Mouse (Mus musculus) liver, embryonic 16.5 days (tissue): ENCODE data around the gene Sh2d4b. TPM values are rescaled to one million over a fixed set of nuclear protein-coding genes. Genes with fewer than 3 reads are reported as not detected.

Source experiments
- ATAC-seq: fragments of 200-750 bp; cut with Nextera tagmentation; 2 replicates; pipeline ENCODE4 v1.8.0; 2017; ENCODE audit warnings: low read depth, mild to moderate bottlenecking, moderate number of reproducible peaks, moderate library complexity
- H3K27ac ChIP-seq: fragments of 300-500 bp; sonication (generic); 2 replicates; pipeline ENCODE4 v1.5.1; 2014; ENCODE audit warnings: mild to moderate bottlenecking, low read length
- H3K27me3 ChIP-seq: fragments of 300-500 bp; sonication (generic); 2 replicates; pipeline ENCODE4 v1.6.1; 2014; ENCODE audit warnings: low read depth, low read length, mixed read lengths; ENCODE audit not compliant: control insufficient read depth, insufficient read depth
- H3K36me3 ChIP-seq: fragments of 300-500 bp; sonication (generic); 2 replicates; pipeline ENCODE4 v1.6.1; 2014; ENCODE audit warnings: mild to moderate bottlenecking; ENCODE audit not compliant: control insufficient read depth, insufficient read depth
- H3K4me1 ChIP-seq: fragments of 300-500 bp; sonication (generic); 2 replicates; pipeline ENCODE4 v1.6.1; 2014; ENCODE audit warnings: low read depth, low read length, mixed read lengths; ENCODE audit not compliant: control insufficient read depth
- H3K4me2 ChIP-seq: fragments of 300-500 bp; sonication (generic); 2 replicates; pipeline ENCODE4 v1.6.1; 2014; ENCODE audit warnings: low read depth, low read length, mixed read lengths
- H3K4me3 ChIP-seq: fragments of 300-500 bp; sonication (generic); 2 replicates; pipeline ENCODE4 v1.5.1; 2014; ENCODE audit warnings: low read depth, mild to moderate bottlenecking, low read length
- H3K9ac ChIP-seq: fragments of 300-500 bp; sonication (generic); 2 replicates; pipeline ENCODE4 v1.6.1; 2014; ENCODE audit warnings: low read depth, low read length
- H3K9me3 ChIP-seq: fragments of 300-500 bp; sonication (generic); replicated peaks from 2 replicates; pipeline ENCODE4 v1.6.1; 2016; ENCODE audit warnings: low read length; ENCODE audit not compliant: control insufficient read depth
- WGBS: fragments of 180-500 bp; shearing (Covaris S2); extraction: QIAGEN DNeasy Blood & Tissue Kit; methylation state at CpG from one replicate; pipeline ENCODE4 v1.1.7; 2014; ENCODE audit not compliant: insufficient replicate concordance; 5-methylcytosine and 5-hydroxymethylcytosine counted together
- polyA plus RNA-seq: library from polyadenylated mRNA; unstranded; fragments of >200 nt; fragmentation: Nextera tagmentation; extraction: Ambion mirVana; gene quantifications from 2 replicates; pipeline ENCODE4 v1.2.1, GENCODE M21; 2015

Gene Sh2d4b
- polyA plus RNA-seq, 1 experiment from 2014 or later = 0.05 TPM

DNA sequence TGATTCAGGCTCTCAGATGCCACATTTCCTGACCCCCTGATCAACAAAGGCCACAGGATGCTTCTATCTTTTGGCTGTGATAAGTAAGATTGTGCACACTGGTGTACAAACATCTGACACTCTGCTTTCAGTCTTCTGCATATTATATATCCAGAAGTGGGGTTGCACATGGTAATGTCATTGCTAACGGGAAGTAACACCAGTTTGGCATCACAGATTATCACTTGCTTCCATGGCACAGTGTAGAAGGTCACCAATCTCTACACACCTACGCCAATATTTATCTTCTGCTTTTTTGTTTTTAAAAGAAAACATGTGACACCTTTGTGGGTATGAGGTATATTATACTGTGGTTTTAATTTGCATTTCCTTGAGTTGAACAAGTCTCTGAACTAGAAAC lies 36.9 kb upstream of the Sh2d4b start:
- Histone ChIP-seq H3K4me2 (no peak overlapping the region), H3K36me3 (no peaks in the 10 kb centered on the region), H3K27ac (no peak overlapping the region), H3K4me1 (peaks cover 61% of the 10 kb centered on the region), H3K27me3 (no peaks in the 10 kb centered on the region), H3K4me3 (no peak overlapping the region), H3K9me3 (no peaks in the 10 kb centered on the region), H3K9ac (no peak overlapping the region)
- ATAC-seq = no peak
- 55% methylated on average over 2 of the region's 2 CpGs for WGBS

DNA sequence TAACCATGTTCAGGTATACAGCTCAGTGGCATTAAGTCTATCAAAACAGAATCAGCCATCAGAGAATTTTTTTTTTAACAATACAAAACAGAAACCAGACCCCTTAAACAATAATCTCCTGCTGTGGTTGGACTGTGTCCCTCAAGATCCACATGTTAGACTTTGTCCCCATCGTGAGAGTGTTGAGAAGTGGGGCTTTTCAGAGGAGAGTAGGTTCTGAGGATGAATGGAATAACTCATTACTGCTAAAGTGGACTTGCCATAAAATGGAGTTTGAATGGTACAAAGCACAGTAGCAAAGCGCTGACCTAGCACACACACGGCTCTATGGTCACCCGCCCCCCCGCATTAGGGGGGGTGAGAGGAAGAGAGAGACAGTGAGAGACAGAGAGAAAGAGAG lies 35.8 kb upstream of the Sh2d4b start:
- no peak overlapping the region for H3K9ac ChIP-seq

DNA sequence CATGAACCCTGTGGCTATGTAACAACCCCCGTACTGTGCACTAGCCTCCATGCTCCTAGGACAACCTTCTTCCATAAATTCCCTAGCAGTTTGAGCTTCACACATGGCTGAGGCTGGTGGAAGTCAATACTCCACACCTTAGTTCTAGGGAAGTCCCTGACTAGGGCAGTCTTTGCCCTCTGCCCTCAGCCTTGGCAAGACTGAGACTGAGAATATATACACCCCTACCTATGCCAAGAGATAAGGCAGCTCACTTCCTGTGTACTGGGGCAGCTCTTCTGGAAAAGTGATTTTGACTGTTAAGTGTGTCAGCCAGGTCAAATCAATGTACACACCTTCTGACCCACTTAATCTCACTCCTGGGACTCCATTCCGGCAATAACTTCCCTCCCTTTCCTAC lies 34.0 kb upstream of the Sh2d4b start:
- H3K4me2 ChIP-seq = no peak overlapping the region
- H3K9me3 ChIP-seq = no peaks in the 10 kb centered on the region
- peak overlapping the region; percentile 19; the same call in 1 of the 2 replicates for H3K27ac ChIP-seq
- H3K9ac ChIP-seq = no peak overlapping the region
- peaks cover 49% of the 10 kb centered on the region for H3K4me1 ChIP-seq
- 26% methylated on average over 2 of the region's 2 CpGs for WGBS
- ATAC-seq = 0 out of 2 replicates have a peak, but pooled peaks have one; percentile 10
- no peaks in the 10 kb centered on the region for H3K27me3 ChIP-seq
- H3K4me3 ChIP-seq = no peak overlapping the region
- no peaks in the 10 kb centered on the region for H3K36me3 ChIP-seq

More for the DNA sequence above, 35.8 kb upstream of the Sh2d4b start:
- WGBS = 59% methylated on average over 5 of the region's 5 CpGs
- Histone ChIP-seq H3K4me2 (no peak overlapping the region), H3K36me3 (no peaks in the 10 kb centered on the region), H3K27ac (no peak overlapping the region), H3K9me3 (no peaks in the 10 kb centered on the region), H3K4me3 (no peak overlapping the region), H3K27me3 (no peaks in the 10 kb centered on the region), H3K4me1 (peaks cover 63% of the 10 kb centered on the region)
- no peak for ATAC-seq

DNA sequence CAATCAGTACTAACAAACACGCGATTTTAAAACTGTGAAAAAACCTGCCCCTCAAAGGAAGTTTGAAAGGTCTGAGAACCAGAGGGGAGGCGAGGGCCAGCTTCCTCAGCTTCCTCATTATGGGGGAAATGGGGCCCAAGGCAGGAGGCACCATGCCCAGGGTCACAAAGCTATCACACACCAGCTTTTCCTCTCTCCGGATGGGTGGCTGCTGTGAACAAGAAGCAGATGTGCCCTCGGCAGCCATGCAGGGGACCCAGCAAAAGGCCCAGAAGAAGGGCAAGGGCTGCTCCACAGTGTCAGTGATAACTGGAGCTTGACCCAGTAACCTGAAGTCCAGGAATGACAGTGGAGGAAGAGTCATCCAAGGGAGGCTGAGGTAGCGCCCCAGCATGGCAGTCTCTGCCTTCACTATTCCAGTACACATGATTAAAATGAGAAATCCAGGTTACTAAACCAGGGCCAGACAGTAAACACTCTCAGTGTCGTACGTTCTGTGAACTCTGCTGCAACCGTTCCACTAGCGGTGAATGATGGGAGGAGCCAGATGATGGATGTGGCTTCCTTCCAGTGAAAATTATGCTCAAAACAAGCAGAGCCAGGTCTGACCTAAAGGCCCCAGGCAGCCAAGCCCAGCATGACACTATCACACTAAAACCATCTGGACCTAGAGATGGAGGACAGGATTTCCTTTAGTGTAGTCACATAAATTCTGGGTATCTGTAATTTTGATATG lies 31.5 kb upstream of the Sh2d4b start:
- no peak overlapping the region for H3K4me3 ChIP-seq
- H3K4me2 ChIP-seq = peak overlapping the region; percentile 17; the same call in 1 of the 2 replicates
- peak; percentile 70 for ATAC-seq
- H3K9ac ChIP-seq = no peak overlapping the region
- peaks cover 37% of the 10 kb centered on the region for H3K4me1 ChIP-seq
- no peaks in the 10 kb centered on the region for H3K36me3 ChIP-seq
- H3K9me3 ChIP-seq = no peaks in the 10 kb centered on the region
- H3K27ac ChIP-seq = peak overlapping the region; percentile 73
- no peaks in the 10 kb centered on the region for H3K27me3 ChIP-seq
- WGBS = 14% methylated on average over 10 of the region's 10 CpGs

DNA sequence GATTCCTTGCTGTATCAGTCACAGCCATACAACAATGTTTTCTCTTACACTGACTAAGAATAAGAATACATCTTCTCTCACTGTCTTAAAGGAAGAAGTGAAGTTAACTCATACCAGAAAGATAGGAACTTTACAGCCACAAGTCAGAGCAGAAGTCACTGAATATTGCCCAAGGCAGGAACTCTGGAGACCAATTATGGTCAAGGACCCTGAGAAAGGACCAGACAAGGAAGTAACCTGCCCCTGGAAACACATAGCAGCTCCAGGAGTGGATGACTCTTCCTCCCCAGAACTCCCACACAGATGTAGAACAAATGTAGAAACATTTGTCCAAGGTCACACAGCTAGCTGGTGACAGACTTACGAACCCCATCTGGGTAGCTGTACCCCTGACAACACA lies 28.2 kb upstream of the Sh2d4b start:
- Histone ChIP-seq H3K36me3 (no peaks in the 10 kb centered on the region), H3K4me1 (peaks cover 24% of the 10 kb centered on the region)

DNA sequence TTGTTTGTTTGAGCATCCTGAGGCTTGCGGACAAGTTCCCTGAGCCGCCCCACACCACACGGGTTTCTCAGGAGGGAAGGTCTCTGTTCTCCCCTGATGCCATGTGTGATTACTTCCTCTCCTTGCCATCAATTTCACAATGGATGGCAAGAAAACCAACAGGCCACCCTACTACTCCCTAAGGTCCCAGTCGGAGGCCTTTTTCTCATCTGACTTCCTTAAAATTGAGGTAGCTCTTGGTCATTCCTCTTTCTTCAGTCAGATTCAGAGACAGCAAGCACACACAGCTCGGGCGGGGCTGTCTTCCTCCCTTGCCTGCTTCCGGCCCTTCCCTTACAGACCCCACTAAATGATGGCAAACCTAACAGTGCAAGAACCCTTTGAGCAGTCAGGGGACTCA lies 26.5 kb upstream of the Sh2d4b start:
- peaks cover 9% of the 10 kb centered on the region for H3K36me3 ChIP-seq
- no peaks in the 10 kb centered on the region for H3K27me3 ChIP-seq
- H3K4me2 ChIP-seq = no peak overlapping the region
- H3K9me3 ChIP-seq = no peaks in the 10 kb centered on the region
- no peak for ATAC-seq
- no peak overlapping the region for H3K4me3 ChIP-seq
- H3K9ac ChIP-seq = no peak overlapping the region
- H3K27ac ChIP-seq = peak overlapping the region; percentile 4; the same call in 1 of the 2 replicates
- peaks cover 19% of the 10 kb centered on the region for H3K4me1 ChIP-seq
- 49% methylated on average over 7 of the region's 7 CpGs for WGBS

More for the DNA sequence above, 28.2 kb upstream of the Sh2d4b start:
- no peak overlapping the region for H3K4me3 ChIP-seq
- WGBS = 73% methylated on average over 1 of the region's 1 CpGs
- H3K9me3 ChIP-seq = no peaks in the 10 kb centered on the region
- ATAC-seq = no peak
- no peak overlapping the region for H3K4me2 ChIP-seq
- no peak overlapping the region for H3K27ac ChIP-seq
- H3K27me3 ChIP-seq = no peaks in the 10 kb centered on the region
- no peak overlapping the region for H3K9ac ChIP-seq

DNA sequence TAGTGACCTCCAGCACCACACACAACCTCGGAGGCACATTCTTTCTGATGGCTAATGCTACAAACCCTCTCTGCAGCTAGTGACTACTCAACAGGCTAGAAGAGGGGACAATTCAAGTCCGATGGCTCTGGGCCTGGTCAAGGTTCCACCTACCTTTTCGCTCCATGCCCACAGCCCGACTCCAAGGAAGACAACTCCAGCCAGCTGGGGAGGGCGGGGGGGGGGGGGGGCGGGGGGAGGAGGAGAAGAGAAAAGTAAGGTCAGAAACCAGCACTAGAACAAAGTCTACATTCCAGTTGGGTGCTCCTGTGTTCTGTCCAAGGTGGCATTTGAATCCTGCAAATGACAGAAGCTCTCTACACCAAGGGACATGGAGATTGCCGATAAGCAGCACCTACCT lies 25.4 kb upstream of the Sh2d4b start:
- Histone ChIP-seq H3K4me1 (peaks cover 14% of the 10 kb centered on the region), H3K27ac (no peak overlapping the region)

DNA sequence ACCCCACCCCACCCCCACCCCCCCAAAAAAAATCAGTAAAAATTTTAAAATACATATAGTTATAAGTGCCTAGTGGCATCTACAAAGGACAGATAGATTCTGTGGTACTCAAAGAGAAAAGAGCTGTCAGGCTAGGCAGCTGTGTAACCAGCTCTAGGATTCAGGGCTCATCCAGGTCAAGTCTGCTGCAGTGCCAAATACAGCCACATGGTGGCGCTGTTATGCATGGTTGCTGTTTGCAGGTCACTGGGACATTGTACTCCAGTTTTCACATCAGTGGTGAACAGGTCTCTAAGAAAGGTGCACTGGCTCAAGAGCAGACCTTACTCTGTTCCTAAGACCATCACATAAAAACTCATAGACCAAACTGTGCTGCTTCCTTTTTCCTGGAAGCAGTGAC lies 24.6 kb upstream of the Sh2d4b start:
- no peak overlapping the region for H3K4me3 ChIP-seq
- H3K36me3 ChIP-seq = peaks cover 12% of the 10 kb centered on the region
- no peak overlapping the region for H3K27ac ChIP-seq
- peaks cover 14% of the 10 kb centered on the region for H3K4me1 ChIP-seq
- no peaks in the 10 kb centered on the region for H3K27me3 ChIP-seq
- H3K9ac ChIP-seq = no peak overlapping the region
- no peak overlapping the region for H3K4me2 ChIP-seq
- ATAC-seq = peak; percentile 49
- WGBS = 0% methylated on average over 1 of the region's 1 CpGs
- no peaks in the 10 kb centered on the region for H3K9me3 ChIP-seq

More for the DNA sequence above, 25.4 kb upstream of the Sh2d4b start:
- H3K27me3 ChIP-seq = no peaks in the 10 kb centered on the region
- H3K4me3 ChIP-seq = no peak overlapping the region
- WGBS = 62% methylated on average over 5 of the region's 7 CpGs
- H3K4me2 ChIP-seq = no peak overlapping the region
- ATAC-seq = no peak
- H3K36me3 ChIP-seq = peaks cover 9% of the 10 kb centered on the region
- no peaks in the 10 kb centered on the region for H3K9me3 ChIP-seq
- no peak overlapping the region for H3K9ac ChIP-seq

DNA sequence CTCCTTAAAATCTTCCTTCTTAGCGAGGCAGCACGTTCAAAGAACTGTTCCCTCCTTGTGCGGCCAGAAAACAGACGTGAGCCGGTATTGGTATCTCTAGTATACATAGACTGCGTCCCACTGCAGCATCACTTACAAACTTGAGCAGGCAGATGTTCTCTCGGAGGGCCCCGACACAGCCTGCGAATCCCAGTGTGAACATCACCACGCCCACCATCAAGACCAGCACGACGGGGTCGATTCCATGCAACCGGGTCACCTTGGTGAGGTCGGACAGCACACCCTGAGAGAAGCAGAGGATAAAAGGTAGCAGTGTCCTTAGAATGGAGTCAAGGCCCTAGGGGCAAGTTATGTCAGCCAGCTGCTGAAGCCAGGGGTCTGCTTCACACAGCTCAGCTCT lies 23.6 kb upstream of the Sh2d4b start:
- Histone ChIP-seq H3K9me3 (no peaks in the 10 kb centered on the region), H3K4me3 (no peak overlapping the region), H3K4me2 (no peak overlapping the region), H3K27me3 (no peaks in the 10 kb centered on the region), H3K36me3 (peaks cover 13% of the 10 kb centered on the region), H3K27ac (no peak overlapping the region), H3K9ac (no peak overlapping the region), H3K4me1 (peaks cover 14% of the 10 kb centered on the region)
- no peak for ATAC-seq
- WGBS = 88% methylated on average over 14 of the region's 15 CpGs
